Mouse (Mus musculus) limb, embryonic 12.5 days (tissue): ENCODE data around the gene Tesk2. TPM values are rescaled to one million over a fixed set of nuclear protein-coding genes. Genes with fewer than 3 reads are reported as not detected.

ENCODE experiments used
- ATAC-seq: fragments of 200-750 bp; cut with Nextera tagmentation; 2 replicates; pipeline ENCODE4 v1.8.0; 2017; ENCODE audit warnings: low read depth, moderate TSS enrichment; ENCODE audit not compliant: insufficient number of reproducible peaks, insufficient read depth, low FRiP score, low TSS enrichment
- H3K27ac ChIP-seq: fragments of 300-500 bp; sonication (generic); 2 replicates; pipeline ENCODE4 v1.5.1; 2016; ENCODE audit warnings: mild to moderate bottlenecking, moderate library complexity
- H3K27me3 ChIP-seq: fragments of 300-500 bp; sonication (generic); 2 replicates; pipeline ENCODE4 v1.6.1; 2016; ENCODE audit warnings: mild to moderate bottlenecking, moderate library complexity
- H3K36me3 ChIP-seq: fragments of 300-500 bp; sonication (generic); 2 replicates; pipeline ENCODE4 v1.6.1; 2016; ENCODE audit warnings: mild to moderate bottlenecking, moderate library complexity
- H3K4me1 ChIP-seq: fragments of 300-500 bp; sonication (generic); replicated peaks from 2 replicates; pipeline ENCODE4 v1.6.1; 2016
- H3K4me2 ChIP-seq: fragments of 300-500 bp; sonication (generic); 2 replicates; pipeline ENCODE4 v1.6.1; 2016; ENCODE audit warnings: mild to moderate bottlenecking, moderate library complexity
- H3K4me3 ChIP-seq: fragments of 300-500 bp; sonication (generic); replicated peaks from 2 replicates; pipeline ENCODE4 v1.5.1; 2016; ENCODE audit warnings: mild to moderate bottlenecking
- H3K9ac ChIP-seq: fragments of 300-500 bp; sonication (generic); replicated peaks from 2 replicates; pipeline ENCODE4 v1.6.1; 2016; ENCODE audit warnings: mild to moderate bottlenecking, moderate library complexity
- H3K9me3 ChIP-seq: fragments of 300-500 bp; sonication (generic); 2 replicates; pipeline ENCODE4 v1.6.1; 2016; ENCODE audit warnings: mild to moderate bottlenecking, moderate library complexity
- WGBS: fragments of 180-500 bp; shearing (Covaris S2); methylation state at CpG from one replicate; pipeline ENCODE4 v1.1.7; 2016; 5-methylcytosine and 5-hydroxymethylcytosine counted together
- polyA plus RNA-seq: library from polyadenylated mRNA; unstranded; fragments of >200 nt; fragmentation: Nextera tagmentation; extraction: Ambion mirVana; gene quantifications from 2 replicates; pipeline ENCODE4 v1.2.1, GENCODE M21; 2016

The Tesk2 gene
- polyA plus RNA-seq, 1 experiment from 2014 or later: 13.2 TPM

- Histone ChIP-seq H3K9ac (no peak overlapping the region), H3K36me3 (no peaks in the 10 kb centered on the region), H3K27me3 (no peaks in the 10 kb centered on the region), H3K4me3 (no peak overlapping the region), H3K4me1 (no peaks in the 10 kb centered on the region), H3K9me3 (no peaks in the 10 kb centered on the region), H3K4me2 (no peak overlapping the region), H3K27ac (no peak overlapping the region)
- ATAC-seq: no peak
- WGBS: 75% methylated on average over 2 of the region's 2 CpGs
Observed at GRCm38 (mm10) chr4:116761914-116762313, 41.2 kb downstream of the Tesk2 start.

GRCm38 (mm10) chr4:116764001-116764400, 43.3 kb downstream of the Tesk2 start:
- H3K9ac ChIP-seq: no peak overlapping the region
- 91% methylated on average over 5 of the region's 5 CpGs for WGBS
- H3K4me1 ChIP-seq: no peaks in the 10 kb centered on the region
- H3K4me2 ChIP-seq: no peak overlapping the region
- H3K9me3 ChIP-seq: no peaks in the 10 kb centered on the region
- no peaks in the 10 kb centered on the region for H3K27me3 ChIP-seq
- ATAC-seq: no peak
- no peaks in the 10 kb centered on the region for H3K36me3 ChIP-seq
- no peak overlapping the region for H3K4me3 ChIP-seq
- no peak overlapping the region for H3K27ac ChIP-seq

GRCm38 (mm10) chr4:116768510-116768909, 47.8 kb downstream of the Tesk2 start:
- Histone ChIP-seq H3K9ac (no peak overlapping the region), H3K9me3 (no peaks in the 10 kb centered on the region), H3K4me1 (no peaks in the 10 kb centered on the region), H3K36me3 (no peaks in the 10 kb centered on the region; the same call in 1 of the 2 replicates), H3K27me3 (no peaks in the 10 kb centered on the region), H3K27ac (no peak overlapping the region), H3K4me2 (no peak overlapping the region), H3K4me3 (no peak overlapping the region)
- ATAC-seq: no peak
- 82% methylated on average over 5 of the region's 5 CpGs for whole genome bisulfite sequencing

- no peak overlapping the region for H3K4me3 ChIP-seq
- no peak overlapping the region for H3K27ac ChIP-seq
- H3K27me3 ChIP-seq: no peaks in the 10 kb centered on the region
- H3K9ac ChIP-seq: no peak overlapping the region
- no peaks in the 10 kb centered on the region; the same call in 1 of the 2 replicates for H3K36me3 ChIP-seq
- no peaks in the 10 kb centered on the region for H3K9me3 ChIP-seq
- no peak overlapping the region for H3K4me2 ChIP-seq
- H3K4me1 ChIP-seq: no peaks in the 10 kb centered on the region
- ATAC-seq: no peak
Observed at GRCm38 (mm10) chr4:116769060-116769459, 48.3 kb downstream of the Tesk2 start.

GRCm38 (mm10) chr4:116776391-116776790, 55.6 kb downstream of the Tesk2 start:
- 89% methylated on average over 5 of the region's 5 CpGs for WGBS
- Histone ChIP-seq H3K4me3 (no peak overlapping the region), H3K4me1 (no peaks in the 10 kb centered on the region), H3K36me3 (no peaks in the 10 kb centered on the region; the same call in 1 of the 2 replicates), H3K27ac (no peak overlapping the region), H3K27me3 (no peaks in the 10 kb centered on the region), H3K9me3 (no peaks in the 10 kb centered on the region), H3K9ac (no peak overlapping the region), H3K4me2 (no peak overlapping the region)
- no peak for ATAC-seq

GRCm38 (mm10) chr4:116777079-116777478, 56.3 kb downstream of the Tesk2 start:
- no peak overlapping the region for H3K4me2 ChIP-seq
- no peak overlapping the region for H3K9ac ChIP-seq
- no peak overlapping the region for H3K4me3 ChIP-seq
- ATAC-seq: no peak
- no peaks in the 10 kb centered on the region for H3K4me1 ChIP-seq
- H3K36me3 ChIP-seq: no peaks in the 10 kb centered on the region; the same call in 1 of the 2 replicates
- no peaks in the 10 kb centered on the region for H3K27me3 ChIP-seq
- WGBS: 89% methylated on average over 3 of the region's 3 CpGs
- no peaks in the 10 kb centered on the region for H3K9me3 ChIP-seq
- no peak overlapping the region for H3K27ac ChIP-seq

GRCm38 (mm10) chr4:116780541-116780940, 59.8 kb downstream of the Tesk2 start:
- Histone ChIP-seq H3K4me1 (no peaks in the 10 kb centered on the region), H3K27me3 (no peaks in the 10 kb centered on the region), H3K27ac (no peak overlapping the region), H3K9me3 (no peaks in the 10 kb centered on the region), H3K4me3 (no peak overlapping the region), H3K9ac (no peak overlapping the region), H3K36me3 (no peaks in the 10 kb centered on the region), H3K4me2 (no peak overlapping the region)
- no peak for ATAC-seq
- WGBS: 62% methylated on average over 2 of the region's 2 CpGs

- no peaks in the 10 kb centered on the region for H3K4me1 ChIP-seq
- 42% methylated on average over 2 of the region's 2 CpGs for WGBS
- no peak overlapping the region for H3K4me3 ChIP-seq
Observed at GRCm38 (mm10) chr4:116781366-116781765, 60.6 kb downstream of the Tesk2 start.

GRCm38 (mm10) chr4:116782171-116782570, 61.4 kb downstream of the Tesk2 start:
- Histone ChIP-seq H3K27ac (no peak overlapping the region), H3K4me2 (no peak overlapping the region), H3K9me3 (no peaks in the 10 kb centered on the region), H3K4me1 (no peaks in the 10 kb centered on the region), H3K27me3 (no peaks in the 10 kb centered on the region), H3K9ac (0 out of 2 replicates have a peak overlapping the region, but pooled peaks have one; percentile 18), H3K4me3 (no peak overlapping the region), H3K36me3 (no peaks in the 10 kb centered on the region)
- no peak for ATAC-seq
- WGBS: 39% methylated on average over 8 of the region's 8 CpGs

More at GRCm38 (mm10) chr4:116781366-116781765, 60.6 kb downstream of the Tesk2 start:
- ATAC-seq: no peak
- Histone ChIP-seq H3K9me3 (no peaks in the 10 kb centered on the region), H3K27ac (no peak overlapping the region), H3K9ac (no peak overlapping the region), H3K27me3 (no peaks in the 10 kb centered on the region), H3K36me3 (no peaks in the 10 kb centered on the region), H3K4me2 (no peak overlapping the region)

- no peaks in the 10 kb centered on the region for H3K9me3 ChIP-seq
- H3K36me3 ChIP-seq: no peaks in the 10 kb centered on the region
- H3K27ac ChIP-seq: no peak overlapping the region
- H3K4me2 ChIP-seq: no peak overlapping the region
- no peak overlapping the region for H3K4me3 ChIP-seq
- 100% methylated on average over 1 of the region's 1 CpGs for WGBS
- no peak overlapping the region for H3K9ac ChIP-seq
- no peak for ATAC-seq
- no peaks in the 10 kb centered on the region for H3K27me3 ChIP-seq
- no peaks in the 10 kb centered on the region for H3K4me1 ChIP-seq
Observed at GRCm38 (mm10) chr4:116786587-116786986, 65.8 kb downstream of the Tesk2 start.

GRCm38 (mm10) chr4:116787985-116788760, 67.4 kb downstream of the Tesk2 start:
- Histone ChIP-seq H3K9ac (no peak overlapping the region), H3K27ac (no peak overlapping the region), H3K9me3 (no peaks in the 10 kb centered on the region), H3K36me3 (0 out of 2 replicates have a peak, but pooled peaks cover 7% of the 10 kb centered on the region), H3K4me2 (no peak overlapping the region), H3K27me3 (no peaks in the 10 kb centered on the region), H3K4me3 (no peak overlapping the region), H3K4me1 (no peaks in the 10 kb centered on the region)
- WGBS: 44% methylated on average over 7 of the region's 7 CpGs
- no peak for ATAC-seq

- Histone ChIP-seq H3K9ac (no peak overlapping the region), H3K27ac (no peak overlapping the region), H3K36me3 (0 out of 2 replicates have a peak, but pooled peaks cover 9% of the 10 kb centered on the region), H3K9me3 (no peaks in the 10 kb centered on the region), H3K4me2 (no peak overlapping the region), H3K27me3 (no peaks in the 10 kb centered on the region), H3K4me1 (no peaks in the 10 kb centered on the region), H3K4me3 (no peak overlapping the region)
- WGBS: 5% methylated on average over 3 of the region's 3 CpGs
- peak; percentile 37; the same call in 1 of the 2 replicates for ATAC-seq
Observed at GRCm38 (mm10) chr4:116788956-116789355, 68.2 kb downstream of the Tesk2 start.
